Mouse (Mus musculus) kidney, adult 2 months (tissue): ENCODE results near the gene Eda.

Experiments used
- CTCF ChIP-seq: fragments of 200-500 bp; conservative IDR thresholded peaks from 2 replicates; pipeline ENCODE4 v1.5.1; 2011; ENCODE audit warnings: low read depth, mild to moderate bottlenecking, control low read depth, low read length, moderate library complexity, mixed read lengths; ENCODE audit not compliant: insufficient read depth, insufficient read length
- POLR2A ChIP-seq: fragments of 200-500 bp; IDR thresholded peaks from one replicate; pipeline ENCODE4 v1.6.1; 2011; ENCODE audit warnings: low read depth, low read length, control low read depth

DNA sequence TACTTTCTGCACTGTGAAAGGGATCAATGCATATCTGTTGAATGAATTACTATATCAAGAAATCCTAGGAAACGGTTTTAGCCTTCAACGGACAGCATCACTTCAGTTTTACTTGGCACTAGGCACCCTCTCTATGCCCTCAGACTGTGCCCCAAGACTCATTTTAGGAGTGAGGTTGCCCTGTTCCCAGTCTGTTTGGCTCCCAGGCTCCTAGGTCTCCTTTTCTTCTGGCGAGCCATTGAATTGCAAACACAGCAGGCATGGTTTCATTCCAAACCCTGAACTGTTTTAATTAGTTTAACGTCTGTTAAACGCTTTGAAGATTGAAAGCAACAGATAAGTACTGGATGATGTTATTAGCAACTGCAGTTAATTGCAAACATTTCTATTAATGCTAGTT, 603 bp upstream of the Eda start:
- TF ChIP-seq CTCF (no peak), POLR2A (no peak)
